Mouse (Mus musculus) C2C12 (cell line): ENCODE data around the gene Nav2. TPM values are rescaled to one million over a fixed set of nuclear protein-coding genes. Genes with fewer than 3 reads are reported as not detected.

Experiments
- H3K27me3 ChIP-seq: one replicate; pipeline ENCODE4 v1.6.1; 2011; ENCODE audit not compliant: control insufficient read depth, insufficient read depth, insufficient read length
- H3K36me3 ChIP-seq: one replicate; pipeline ENCODE4 v1.6.1; 2011; ENCODE audit not compliant: control insufficient read depth, insufficient read depth
- H3K4me3 ChIP-seq: one replicate; pipeline ENCODE4 v1.5.1; 2011; ENCODE audit warnings: mild to moderate bottlenecking, control low read depth; ENCODE audit not compliant: poor library complexity, insufficient read depth, severe bottlenecking
- H3K79me2 ChIP-seq: one replicate; pipeline ENCODE4 v1.6.1; 2011; ENCODE audit not compliant: control insufficient read depth, insufficient read depth
- H3K79me3 ChIP-seq: one replicate; pipeline ENCODE4 v1.6.1; 2011; ENCODE audit warnings: low read depth, control low read depth
- H3ac ChIP-seq: one replicate; pipeline ENCODE3; 2011; ENCODE audit warnings: low read depth; ENCODE audit not compliant: control insufficient read depth, insufficient read length
- CEBPB ChIP-seq: IDR thresholded peaks from one replicate; pipeline ENCODE4 v1.6.1; 2011; ENCODE audit warnings: low read depth, mild to moderate bottlenecking, control low read depth, moderate library complexity
- CTCF ChIP-seq: IDR thresholded peaks from one replicate; pipeline ENCODE4 v1.5.1; 2011; ENCODE audit not compliant: control insufficient read depth, insufficient read depth, insufficient read length
- FOSL1 ChIP-seq: IDR thresholded peaks from one replicate; pipeline ENCODE4 v1.8.0; 2011; ENCODE audit warnings: mild to moderate bottlenecking, low read length; ENCODE audit not compliant: poor library complexity, insufficient read depth, severe bottlenecking
- MAX ChIP-seq: IDR thresholded peaks from one replicate; pipeline ENCODE4 v1.6.1; 2011; ENCODE audit warnings: mild to moderate bottlenecking, control low read depth
- MYOD1 ChIP-seq: IDR thresholded peaks from one replicate; pipeline ENCODE4 v1.6.1; 2011; ENCODE audit warnings: low read depth; ENCODE audit not compliant: control insufficient read depth, insufficient read length
- MYOG ChIP-seq: IDR thresholded peaks from one replicate; pipeline ENCODE4 v1.6.1; 2011; ENCODE audit not compliant: control insufficient read depth, insufficient read length; ENCODE audit errors: extremely low read depth
- USF1 ChIP-seq: IDR thresholded peaks from one replicate; pipeline ENCODE4 v1.6.1; 2011; ENCODE audit warnings: low read depth, mild to moderate bottlenecking, control low read depth, moderate library complexity
- polyA plus RNA-seq: library from polyadenylated mRNA; unstranded; fragments of >200 nt; fragmentation: generic; extraction: Trizol; gene quantifications from one replicate; pipeline ENCODE4 v1.2.1, GENCODE M21; 2012; ENCODE audit warnings: missing spikeins

Gene Nav2
- polyA plus RNA-seq, 1 experiment: 4.7 TPM

DNA sequence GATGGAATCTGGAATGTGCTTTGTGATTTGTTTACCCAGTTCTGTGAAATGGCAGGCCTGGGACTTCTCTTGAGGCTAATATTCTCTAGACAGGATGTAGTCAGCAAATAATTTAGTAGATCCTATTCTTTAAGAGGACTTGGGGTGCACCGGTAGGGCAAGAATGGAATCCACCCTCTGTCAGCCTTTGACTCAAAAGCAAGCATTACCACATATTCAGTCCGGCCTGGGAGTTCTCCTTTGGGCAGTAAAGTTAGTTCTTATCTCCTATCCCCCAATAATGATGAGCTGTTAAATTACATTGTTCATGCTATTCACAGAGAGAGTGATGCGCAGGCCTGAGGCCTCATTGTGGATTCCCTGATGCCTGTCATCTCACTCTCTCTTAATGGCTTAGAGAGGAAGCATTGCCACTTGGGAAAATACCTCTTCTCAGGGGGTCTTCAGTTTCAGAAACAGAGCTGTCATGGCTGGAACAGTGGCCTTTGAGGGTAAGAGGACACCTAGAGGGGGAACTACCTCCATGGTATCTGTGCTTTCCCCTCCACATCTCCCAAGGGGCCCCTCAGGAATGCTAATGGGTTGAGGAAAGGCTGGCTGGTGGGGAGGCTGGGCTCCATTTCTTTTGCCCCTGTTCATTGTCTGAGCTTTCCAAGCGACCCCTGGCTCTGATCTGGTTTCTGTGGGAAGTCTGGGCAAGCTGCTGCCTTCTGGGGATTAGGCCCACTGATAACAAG lies 133.0 kb downstream of the Nav2 start:
- Histone ChIP-seq H3K4me3 (no peak overlapping the region), H3K36me3 (no peaks in the 10 kb centered on the region), H3K27me3 (peaks cover 5% of the 10 kb centered on the region), H3K79me3 (no peaks in the 10 kb centered on the region), H3K79me2 (no peaks in the 10 kb centered on the region), H3ac (no peak overlapping the region)
- no peak for TF ChIP-seq FOSL1
- TF ChIP-seq USF1: no peak
- no peak for TF ChIP-seq MYOD1
- no peak for TF ChIP-seq CEBPB
- TF ChIP-seq CTCF: no peak
- TF ChIP-seq MAX: no peak
- TF ChIP-seq MYOG: no peak

DNA sequence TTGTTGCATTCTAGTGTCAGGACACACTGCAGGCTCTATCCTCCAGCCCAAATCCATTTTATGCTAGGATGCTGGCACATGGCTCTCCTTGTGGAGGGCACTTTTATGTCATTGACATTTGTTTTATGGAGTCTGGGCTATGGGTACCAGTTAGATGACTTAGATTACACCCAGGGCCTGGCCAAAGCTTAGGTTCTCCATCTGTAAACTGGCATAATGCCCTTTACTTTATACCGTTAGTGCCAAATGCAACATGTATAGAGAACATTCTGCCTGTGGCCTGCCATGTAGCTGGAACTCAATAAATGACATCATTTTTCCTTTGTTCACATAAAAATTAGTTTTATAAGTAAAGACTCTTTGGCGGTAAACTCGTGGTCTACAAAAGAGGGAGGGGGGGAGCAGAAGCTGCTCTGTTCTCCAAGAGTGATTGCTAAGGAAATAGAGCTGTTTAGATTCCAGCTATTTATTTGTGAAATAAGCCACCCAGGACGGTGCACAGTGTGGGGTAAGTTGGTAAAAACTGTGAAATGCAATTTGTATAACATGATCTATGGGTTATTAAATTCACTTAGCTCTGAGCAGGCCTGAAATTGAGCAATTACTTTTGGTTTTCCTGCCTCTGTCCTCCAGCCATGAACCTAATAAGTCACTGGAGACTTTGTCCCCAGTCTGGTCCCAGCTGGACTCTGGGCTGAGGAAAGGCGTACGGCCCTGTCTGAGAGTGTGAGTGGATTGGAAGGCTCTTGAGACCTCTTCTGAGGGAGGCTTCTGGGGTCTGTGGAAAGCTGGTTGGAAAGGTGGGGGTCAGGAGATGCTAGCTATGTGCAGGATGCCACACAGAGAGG lies 137.2 kb downstream of the Nav2 start:
- TF ChIP-seq MAX: no peak
- no peak for TF ChIP-seq CEBPB
- no peak for TF ChIP-seq MYOG
- TF ChIP-seq USF1: no peak
- TF ChIP-seq CTCF: no peak
- TF ChIP-seq FOSL1: no peak
- TF ChIP-seq MYOD1: no peak

GRCm38 (mm10) chr7:49046347-49046989 lies 138.0 kb downstream of the Nav2 start:
- no peak for TF ChIP-seq MYOG
- no peak for TF ChIP-seq FOSL1
- TF ChIP-seq CEBPB: no peak
- no peak for TF ChIP-seq MYOD1
- TF ChIP-seq MAX: no peak
- TF ChIP-seq USF1: no peak
- no peak for TF ChIP-seq CTCF
- Histone ChIP-seq H3K36me3 (no peaks in the 10 kb centered on the region), H3K27me3 (peaks cover 12% of the 10 kb centered on the region), H3ac (no peak overlapping the region), H3K79me3 (no peaks in the 10 kb centered on the region), H3K4me3 (no peak overlapping the region), H3K79me2 (no peaks in the 10 kb centered on the region)

More for the DNA sequence above, 137.2 kb downstream of the Nav2 start:
- no peaks in the 10 kb centered on the region for H3K36me3 ChIP-seq
- peaks cover 8% of the 10 kb centered on the region for H3K27me3 ChIP-seq
- no peak overlapping the region for H3K4me3 ChIP-seq
- no peaks in the 10 kb centered on the region for H3K79me3 ChIP-seq
- no peak overlapping the region for H3ac ChIP-seq
- H3K79me2 ChIP-seq: no peaks in the 10 kb centered on the region

GRCm38 (mm10) chr7:49047336-49047735 lies 138.8 kb downstream of the Nav2 start:
- TF ChIP-seq MAX (no peak), USF1 (peak; percentile 34), CTCF (no peak), MYOD1 (no peak), CEBPB (no peak)
- no peak overlapping the region for H3K4me3 ChIP-seq
- no peaks in the 10 kb centered on the region for H3K79me2 ChIP-seq
- no peak overlapping the region for H3ac ChIP-seq
- peaks cover 14% of the 10 kb centered on the region for H3K27me3 ChIP-seq
- no peaks in the 10 kb centered on the region for H3K79me3 ChIP-seq
- no peaks in the 10 kb centered on the region for H3K36me3 ChIP-seq

DNA sequence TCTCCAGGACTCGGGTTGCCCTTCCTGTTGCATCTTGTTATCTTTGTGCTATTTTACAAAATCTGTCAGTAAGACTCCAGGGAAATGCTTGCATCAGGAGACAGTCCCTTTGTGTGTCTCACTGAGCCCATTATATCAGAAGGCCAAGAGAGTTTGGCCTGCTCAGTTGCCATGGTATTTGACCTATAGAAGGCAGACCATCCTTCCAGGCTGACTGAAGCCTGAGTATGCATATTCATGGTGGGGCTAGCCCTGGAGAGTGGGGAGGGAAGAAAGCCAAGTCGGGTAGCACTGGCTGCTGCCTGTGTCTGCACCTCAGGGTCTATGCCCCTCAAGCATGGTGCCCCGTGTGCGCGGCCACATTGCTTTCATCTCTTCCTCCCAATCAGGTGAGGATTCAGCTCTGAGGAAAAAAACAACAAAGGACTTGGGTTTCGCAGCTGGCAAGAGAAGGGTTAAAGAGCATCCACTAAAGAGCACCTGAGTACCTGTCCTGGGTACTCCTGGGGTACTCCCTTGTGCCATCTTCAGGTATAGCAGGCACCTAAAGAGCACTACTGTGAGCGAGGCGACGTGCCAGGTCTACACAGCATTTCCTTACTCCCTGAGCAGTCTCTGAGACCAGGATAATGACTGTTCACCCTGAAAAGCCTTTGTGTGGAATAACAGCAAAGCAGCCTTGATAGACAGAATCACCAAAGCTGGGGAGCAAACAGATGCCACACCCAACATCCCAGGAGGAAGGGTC lies 144.5 kb downstream of the Nav2 start:
- Histone ChIP-seq H3K27me3 (peaks cover 20% of the 10 kb centered on the region), H3K79me2 (no peaks in the 10 kb centered on the region), H3K4me3 (no peak overlapping the region), H3K79me3 (no peaks in the 10 kb centered on the region), H3ac (no peak overlapping the region), H3K36me3 (no peaks in the 10 kb centered on the region)
- TF ChIP-seq MYOG (no peak), MYOD1 (no peak), FOSL1 (no peak), USF1 (no peak), MAX (no peak), CEBPB (no peak), CTCF (no peak)
